Mouse (Mus musculus) spleen, adult 2 months (tissue): ENCODE data around the gene S100a1.

Source experiments
- CTCF ChIP-seq: fragments of 200-500 bp; IDR thresholded peaks from 2 replicates; pipeline ENCODE4 v1.5.1; 2011; ENCODE audit warnings: mild to moderate bottlenecking, inconsistent platforms; ENCODE audit not compliant: insufficient read depth, insufficient read length, insufficient replicate concordance; ENCODE audit errors: extremely low read depth
- POLR2A ChIP-seq: fragments of 200-500 bp; IDR thresholded peaks from 2 replicates; pipeline ENCODE4 v1.6.1; 2011; ENCODE audit warnings: low read depth, low read length, inconsistent platforms

- TF ChIP-seq CTCF (no peak), POLR2A (no peak)
These were observed 36.2 kb upstream of the S100a1 start for GRCm38 (mm10) chr3:90550421-90550790.
